Mouse (Mus musculus) right cerebral cortex, postnatal 10 days (tissue): Measurements from ENCODE around the gene Scn11a.

Experiments
- DNase-seq, 2 experiments: peaks; one replicate each; pipeline ENCODE4 v3.0.0; 2021; ENCODE audit warnings: low spot score in 2 of 2

Scn11a gene

GRCm38 (mm10) chr9:119825297-119825696 lies at the start of gene Scn11a:
TSS of gene Scn11a (minus strand) at chr9:119825456.
- DNase-seq: no peak

- peak; percentile 7 to 14 for DNase-seq
Observed at GRCm38 (mm10) chr9:119854170-119854569, 28.9 kb upstream of the Scn11a start.

GRCm38 (mm10) chr9:119853071-119853846 lies 28.0 kb upstream of the Scn11a start:
- DNase-seq: peak in 1 of 2 experiments; percentile 16

- peak; percentile 56 to 71 for DNase-seq
Observed at GRCm38 (mm10) chr9:119852347-119853030, 27.2 kb upstream of the Scn11a start.

GRCm38 (mm10) chr9:119849214-119849613 lies 24.0 kb upstream of the Scn11a start:
- peak in 1 of 2 experiments; percentile 32 for DNase-seq

GRCm38 (mm10) chr9:119848671-119849070 lies 23.4 kb upstream of the Scn11a start:
- peak in 1 of 2 experiments; percentile 17 for DNase-seq

GRCm38 (mm10) chr9:119847187-119847586 lies 21.9 kb upstream of the Scn11a start:
- DNase-seq: peak in 1 of 2 experiments; percentile 67

- no peak for DNase-seq
Observed at GRCm38 (mm10) chr9:119844724-119845123, 19.5 kb upstream of the Scn11a start.

GRCm38 (mm10) chr9:119843549-119843948 lies 18.3 kb upstream of the Scn11a start:
- DNase-seq: no peak

GRCm38 (mm10) chr9:119842541-119843169 lies 17.4 kb upstream of the Scn11a start:
- peak; percentile 49 to 55 for DNase-seq

- DNase-seq: peak in 1 of 2 experiments; percentile 42
Observed at GRCm38 (mm10) chr9:119842091-119842490, 16.8 kb upstream of the Scn11a start.

GRCm38 (mm10) chr9:119841159-119841558 lies 15.9 kb upstream of the Scn11a start:
- DNase-seq: no peak

GRCm38 (mm10) chr9:119835581-119836125 lies 10.4 kb upstream of the Scn11a start:
- no peak for DNase-seq

GRCm38 (mm10) chr9:119831001-119831400 lies 5.7 kb upstream of the Scn11a start:
- DNase-seq: no peak

- no peak for DNase-seq
Observed at GRCm38 (mm10) chr9:119823722-119824121, 1.5 kb downstream of the Scn11a start.

- DNase-seq: no peak
Observed at GRCm38 (mm10) chr9:119813631-119814030, 11.6 kb downstream of the Scn11a start.

- DNase-seq: no peak
Observed at GRCm38 (mm10) chr9:119806491-119806890, 18.8 kb downstream of the Scn11a start.

- DNase-seq: no peak
Observed at GRCm38 (mm10) chr9:119804501-119804847, 20.8 kb downstream of the Scn11a start.

GRCm38 (mm10) chr9:119803845-119804500 lies 21.3 kb downstream of the Scn11a start:
- no peak for DNase-seq

GRCm38 (mm10) chr9:119803169-119803827 lies 22.0 kb downstream of the Scn11a start:
- no peak for DNase-seq

- no peak for DNase-seq
Observed at GRCm38 (mm10) chr9:119801460-119801859, 23.8 kb downstream of the Scn11a start.
